Mouse (Mus musculus) limb, embryonic 15.5 days (tissue): ENCODE data around the gene Atl1. TPM values are rescaled to one million over a fixed set of nuclear protein-coding genes. Genes with fewer than 3 reads are reported as not detected.

Source experiments
- ATAC-seq: fragments of 200-750 bp; cut with Nextera tagmentation; 2 replicates; pipeline ENCODE4 v1.8.0; 2017; ENCODE audit warnings: low read depth, moderate TSS enrichment; ENCODE audit not compliant: insufficient number of reproducible peaks, low FRiP score, low TSS enrichment
- H3K27ac ChIP-seq: fragments of 300-500 bp; sonication (generic); 2 replicates; pipeline ENCODE4 v1.5.1; 2015; ENCODE audit warnings: moderate library complexity, mild to moderate bottlenecking, inconsistent platforms
- H3K27me3 ChIP-seq: fragments of 300-500 bp; sonication (generic); 2 replicates; pipeline ENCODE4 v1.6.1; 2015; ENCODE audit warnings: inconsistent platforms
- H3K36me3 ChIP-seq: fragments of 300-500 bp; sonication (generic); 2 replicates; pipeline ENCODE4 v1.6.1; 2015; ENCODE audit warnings: inconsistent platforms
- H3K4me1 ChIP-seq: fragments of 300-500 bp; sonication (generic); 2 replicates; pipeline ENCODE4 v1.6.1; 2015; ENCODE audit warnings: inconsistent platforms
- H3K4me2 ChIP-seq: fragments of 300-500 bp; sonication (generic); 2 replicates; pipeline ENCODE4 v1.6.1; 2015; ENCODE audit warnings: mild to moderate bottlenecking, inconsistent platforms
- H3K4me3 ChIP-seq: fragments of 300-500 bp; sonication (generic); 2 replicates; pipeline ENCODE4 v1.5.1; 2015; ENCODE audit warnings: mild to moderate bottlenecking, inconsistent platforms
- H3K9ac ChIP-seq: fragments of 300-500 bp; sonication (generic); 2 replicates; pipeline ENCODE4 v1.6.1; 2015; ENCODE audit warnings: inconsistent platforms
- H3K9me3 ChIP-seq: fragments of 300-500 bp; sonication (generic); 2 replicates; pipeline ENCODE4 v1.6.1; 2016; ENCODE audit warnings: inconsistent platforms
- WGBS: fragments of 180-500 bp; shearing (Covaris S2); methylation state at CpG from one replicate; pipeline ENCODE4 v1.1.7; 2015; 5-methylcytosine and 5-hydroxymethylcytosine counted together
- polyA plus RNA-seq: library from polyadenylated mRNA; unstranded; fragments of >200 nt; fragmentation: Nextera tagmentation; extraction: Ambion mirVana; gene quantifications from 2 replicates; pipeline ENCODE4 v1.2.1, GENCODE M21; 2015

The Atl1 gene
- polyA plus RNA-seq, 1 experiment from 2014 or later: 6.5 TPM

GRCm38 (mm10) chr12:69858847-69859246 lies 33.6 kb upstream of the Atl1 start:
- 88% methylated on average over 4 of the region's 4 CpGs for WGBS
- Histone ChIP-seq H3K4me2 (no peak overlapping the region), H3K27me3 (no peaks in the 10 kb centered on the region), H3K36me3 (peaks cover 20% of the 10 kb centered on the region), H3K9ac (no peak overlapping the region), H3K4me3 (no peak overlapping the region), H3K9me3 (no peaks in the 10 kb centered on the region), H3K27ac (no peak overlapping the region), H3K4me1 (no peaks in the 10 kb centered on the region)
- ATAC-seq: no peak

GRCm38 (mm10) chr12:69863505-69863904 lies 28.9 kb upstream of the Atl1 start:
- H3K9ac ChIP-seq: no peak overlapping the region
- H3K27me3 ChIP-seq: no peaks in the 10 kb centered on the region
- no peak for ATAC-seq

GRCm38 (mm10) chr12:69864164-69864692 lies 28.2 kb upstream of the Atl1 start:
- 39% methylated on average over 4 of the region's 4 CpGs for WGBS
- no peak overlapping the region for H3K4me2 ChIP-seq

More at GRCm38 (mm10) chr12:69863505-69863904, 28.9 kb upstream of the Atl1 start:
- WGBS: 52% methylated on average over 5 of the region's 5 CpGs
- H3K4me1 ChIP-seq: peaks cover 3% of the 10 kb centered on the region; the same call in 1 of the 2 replicates
- H3K4me2 ChIP-seq: no peak overlapping the region
- no peaks in the 10 kb centered on the region for H3K9me3 ChIP-seq
- no peak overlapping the region for H3K27ac ChIP-seq
- H3K36me3 ChIP-seq: peaks cover 13% of the 10 kb centered on the region; the same call in 1 of the 2 replicates
- no peak overlapping the region for H3K4me3 ChIP-seq

GRCm38 (mm10) chr12:69867338-69867737 lies 25.1 kb upstream of the Atl1 start:
- 68% methylated on average over 5 of the region's 5 CpGs for WGBS
- no peak overlapping the region for H3K27ac ChIP-seq
- H3K9ac ChIP-seq: no peak overlapping the region
- no peaks in the 10 kb centered on the region for H3K9me3 ChIP-seq
- H3K4me3 ChIP-seq: no peak overlapping the region
- H3K4me1 ChIP-seq: peaks cover 3% of the 10 kb centered on the region; the same call in 1 of the 2 replicates
- no peak for ATAC-seq
- H3K36me3 ChIP-seq: peaks cover 32% of the 10 kb centered on the region
- H3K4me2 ChIP-seq: no peak overlapping the region
- no peaks in the 10 kb centered on the region for H3K27me3 ChIP-seq

More at GRCm38 (mm10) chr12:69864164-69864692, 28.2 kb upstream of the Atl1 start:
- Histone ChIP-seq H3K27me3 (no peaks in the 10 kb centered on the region), H3K4me3 (no peak overlapping the region), H3K4me1 (peaks cover 3% of the 10 kb centered on the region; the same call in 1 of the 2 replicates), H3K9ac (no peak overlapping the region), H3K36me3 (peaks cover 13% of the 10 kb centered on the region; the same call in 1 of the 2 replicates), H3K27ac (peak overlapping the region; percentile 22; the same call in 1 of the 2 replicates), H3K9me3 (no peaks in the 10 kb centered on the region)
- no peak for ATAC-seq

GRCm38 (mm10) chr12:69871632-69872031 lies 20.8 kb upstream of the Atl1 start:
- Histone ChIP-seq H3K4me2 (no peak overlapping the region), H3K4me3 (no peak overlapping the region), H3K4me1 (no peaks in the 10 kb centered on the region), H3K27me3 (no peaks in the 10 kb centered on the region), H3K9me3 (no peaks in the 10 kb centered on the region), H3K36me3 (peaks cover 19% of the 10 kb centered on the region), H3K9ac (no peak overlapping the region), H3K27ac (no peak overlapping the region)
- WGBS: 96% methylated on average over 5 of the region's 5 CpGs
- ATAC-seq: no peak

- Histone ChIP-seq H3K27me3 (no peaks in the 10 kb centered on the region), H3K4me1 (peaks cover 29% of the 10 kb centered on the region), H3K9me3 (no peaks in the 10 kb centered on the region), H3K9ac (no peak overlapping the region), H3K4me3 (no peak overlapping the region), H3K36me3 (no peaks in the 10 kb centered on the region), H3K4me2 (no peak overlapping the region), H3K27ac (no peak overlapping the region)
- ATAC-seq: no peak
- WGBS: 76% methylated on average over 9 of the region's 9 CpGs
These were observed 14.5 kb upstream of the Atl1 start for GRCm38 (mm10) chr12:69877842-69878363.

- 0 out of 2 replicates have a peak, but pooled peaks have one; percentile 44 for ATAC-seq
- H3K4me2 ChIP-seq: peak overlapping the region; percentile 17
These were observed 13.2 kb upstream of the Atl1 start for GRCm38 (mm10) chr12:69879172-69879665.

GRCm38 (mm10) chr12:69879739-69880138 lies 12.7 kb upstream of the Atl1 start:
- no peak overlapping the region for H3K9ac ChIP-seq
- no peak overlapping the region; the same call in 1 of the 2 replicates for H3K4me3 ChIP-seq
- no peaks in the 10 kb centered on the region for H3K27me3 ChIP-seq
- no peaks in the 10 kb centered on the region for H3K36me3 ChIP-seq
- 0 out of 2 replicates have a peak overlapping the region, but pooled peaks have one; percentile 10 for H3K4me2 ChIP-seq
- ATAC-seq: no peak
- WGBS: 15% methylated on average over 6 of the region's 6 CpGs
- H3K9me3 ChIP-seq: no peaks in the 10 kb centered on the region
- H3K4me1 ChIP-seq: peaks cover 29% of the 10 kb centered on the region
- peak overlapping the region; percentile 78 for H3K27ac ChIP-seq

More at GRCm38 (mm10) chr12:69879172-69879665, 13.2 kb upstream of the Atl1 start:
- Histone ChIP-seq H3K4me3 (no peak overlapping the region; the same call in 1 of the 2 replicates), H3K27ac (peak overlapping the region; percentile 78), H3K27me3 (no peaks in the 10 kb centered on the region), H3K9me3 (no peaks in the 10 kb centered on the region), H3K4me1 (peaks cover 29% of the 10 kb centered on the region), H3K9ac (no peak overlapping the region), H3K36me3 (no peaks in the 10 kb centered on the region)
- 8% methylated on average over 4 of the region's 4 CpGs for WGBS

GRCm38 (mm10) chr12:69881198-69881905 lies 11.1 kb upstream of the Atl1 start:
- Histone ChIP-seq H3K27me3 (no peaks in the 10 kb centered on the region), H3K9ac (no peak overlapping the region), H3K9me3 (no peaks in the 10 kb centered on the region), H3K4me1 (peaks cover 29% of the 10 kb centered on the region), H3K4me2 (no peak overlapping the region), H3K4me3 (no peak overlapping the region), H3K36me3 (no peaks in the 10 kb centered on the region), H3K27ac (0 out of 2 replicates have a peak overlapping the region, but pooled peaks have one; percentile 13)
- no peak for ATAC-seq
- WGBS: 35% methylated on average over 10 of the region's 10 CpGs

GRCm38 (mm10) chr12:69884053-69884452 lies 8.4 kb upstream of the Atl1 start:
- WGBS: 93% methylated on average over 5 of the region's 5 CpGs
- no peak overlapping the region for H3K9ac ChIP-seq
- no peak overlapping the region for H3K4me2 ChIP-seq
- no peak overlapping the region for H3K4me3 ChIP-seq
- no peaks in the 10 kb centered on the region for H3K36me3 ChIP-seq
- no peaks in the 10 kb centered on the region for H3K27me3 ChIP-seq
- ATAC-seq: no peak
- no peaks in the 10 kb centered on the region for H3K9me3 ChIP-seq
- H3K4me1 ChIP-seq: peaks cover 36% of the 10 kb centered on the region
- H3K27ac ChIP-seq: no peak overlapping the region

- Histone ChIP-seq H3K27ac (no peak overlapping the region), H3K4me2 (no peak overlapping the region), H3K4me1 (peaks cover 36% of the 10 kb centered on the region), H3K9me3 (no peaks in the 10 kb centered on the region), H3K27me3 (no peaks in the 10 kb centered on the region), H3K9ac (no peak overlapping the region), H3K36me3 (no peaks in the 10 kb centered on the region), H3K4me3 (no peak overlapping the region)
- 89% methylated on average over 5 of the region's 5 CpGs for WGBS
- no peak for ATAC-seq
These were observed 7.1 kb upstream of the Atl1 start for GRCm38 (mm10) chr12:69885170-69885923.
